Mouse (Mus musculus): ENCODE measurements around the gene Kcnj14. TPM values are rescaled to one million over a fixed set of nuclear protein-coding genes. Genes with fewer than 3 reads are reported as not detected.

Gene Kcnj14
- polyA plus RNA-seq, 1 experiment from 2014 or later: 0.86 TPM

- Histone ChIP-seq H3K27me3 (replicated peaks) (no peaks in the 10 kb centered on the region), H3K9ac (0 out of 2 replicates have a peak overlapping the region, but pooled peaks have one; percentile 8), H3K27ac (no peak overlapping the region), H3K4me1 (peaks cover 29% of the 10 kb centered on the region), H3K4me2 (replicated peaks) (peak overlapping the region; percentile 83), H3K9me3 (no peaks in the 10 kb centered on the region), H3K36me3 (peaks cover 54% of the 10 kb centered on the region), H3K4me3 (no peak overlapping the region)
- ATAC-seq (ENCODE audit: low FRiP score, low read depth): no peak
- 89% methylated on average over 22 of the region's 22 CpGs for WGBS
Measured at GRCm38 (mm10) chr7:45787642-45788041, 36.9 kb downstream of the Kcnj14 start.

GRCm38 (mm10) chr7:45786661-45787413 is 37.7 kb downstream of the Kcnj14 start:
- no peaks in the 10 kb centered on the region for H3K9me3 ChIP-seq
- H3K27me3 ChIP-seq (replicated peaks): no peaks in the 10 kb centered on the region
- H3K9ac ChIP-seq: peak overlapping the region; percentile 92
- H3K4me3 ChIP-seq: peak overlapping the region; percentile 97
- H3K27ac ChIP-seq: no peak overlapping the region; the same call in 1 of the 2 replicates
- H3K36me3 ChIP-seq: peaks cover 46% of the 10 kb centered on the region
- 8% methylated on average over 17 of the region's 17 CpGs for WGBS
- peak overlapping the region; percentile 83 for H3K4me2 ChIP-seq (replicated peaks)
- ATAC-seq (ENCODE audit: low FRiP score, low read depth): 0 out of 2 replicates have a peak, but pooled peaks have one; percentile 8
- peaks cover 29% of the 10 kb centered on the region for H3K4me1 ChIP-seq

DNA sequence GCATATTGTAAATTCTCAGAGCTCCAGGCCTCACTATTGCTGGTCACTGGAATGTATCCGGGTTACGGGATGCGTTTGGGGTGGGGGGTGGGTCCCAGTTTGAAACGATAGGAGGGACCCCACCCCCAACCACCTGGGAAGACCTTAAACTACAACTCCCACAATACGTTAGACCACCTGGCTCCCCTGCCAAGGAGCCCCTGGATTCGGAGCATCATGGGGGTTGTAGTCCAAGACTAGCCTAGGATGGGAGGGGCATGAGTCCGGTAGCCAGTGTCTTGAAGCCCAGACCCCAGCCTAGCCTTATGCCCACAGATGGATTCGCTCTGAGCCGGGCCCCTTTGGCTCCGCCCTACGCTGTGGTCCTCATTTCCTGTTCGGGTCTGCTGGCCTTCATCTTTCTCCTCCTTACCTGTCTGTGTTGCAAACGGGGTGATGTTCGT is 38.4 kb downstream of the Kcnj14 start:
- Histone ChIP-seq H3K9ac (peak overlapping the region; percentile 92), H3K4me3 (peak overlapping the region; percentile 97), H3K27ac (peak overlapping the region; percentile 90; the same call in 1 of the 2 replicates), H3K36me3 (peaks cover 39% of the 10 kb centered on the region), H3K4me2 (replicated peaks) (peak overlapping the region; percentile 83), H3K4me1 (peaks cover 29% of the 10 kb centered on the region), H3K9me3 (no peaks in the 10 kb centered on the region), H3K27me3 (replicated peaks) (no peaks in the 10 kb centered on the region)
- WGBS: under 1% methylated on average over 14 of the region's 14 CpGs
- peak; percentile 54 for ATAC-seq (ENCODE audit: low FRiP score, low read depth)

DNA sequence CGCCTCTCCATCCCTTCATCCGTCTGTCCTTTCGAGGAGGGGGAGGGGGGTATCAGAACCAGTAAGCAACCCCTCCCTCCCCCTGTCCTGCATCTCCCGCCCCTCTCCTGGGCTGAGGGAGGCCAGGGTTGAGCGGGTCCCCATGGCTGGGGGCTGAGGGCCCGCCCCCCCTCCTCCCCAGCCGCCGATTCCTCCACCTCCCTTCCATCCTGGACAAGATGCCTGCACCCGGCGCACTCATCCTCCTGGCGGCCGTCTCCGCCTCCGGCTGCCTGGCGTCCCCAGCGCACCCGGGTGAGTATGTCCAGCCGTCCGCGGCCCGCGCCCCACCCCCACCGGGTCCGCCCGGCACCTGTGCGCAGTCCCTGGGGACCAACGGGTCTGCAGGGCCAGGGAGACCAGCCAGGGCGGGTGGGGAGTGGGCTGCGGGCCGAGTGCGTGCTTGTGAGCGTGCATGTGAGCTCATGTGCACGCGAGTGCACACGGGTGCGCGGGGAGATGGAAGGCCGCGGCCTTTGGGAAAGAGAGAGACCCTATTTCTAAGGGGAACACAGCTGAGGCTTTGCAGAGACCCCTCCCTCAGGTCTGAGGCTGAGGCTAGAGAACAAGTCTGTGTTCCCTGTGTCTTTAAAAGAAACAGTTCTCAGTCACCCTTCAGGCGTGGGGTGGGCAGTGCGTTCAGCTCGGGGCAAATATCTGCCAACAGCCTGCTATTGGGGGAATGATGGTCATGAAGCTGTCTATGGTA is 39.0 kb downstream of the Kcnj14 start:
- peaks cover 29% of the 10 kb centered on the region for H3K4me1 ChIP-seq
- H3K27me3 ChIP-seq (replicated peaks): no peaks in the 10 kb centered on the region
- ATAC-seq (ENCODE audit: low FRiP score, low read depth): peak; percentile 48
- H3K4me3 ChIP-seq: peak overlapping the region; percentile 97
- peak overlapping the region; percentile 90 for H3K27ac ChIP-seq
- no peaks in the 10 kb centered on the region for H3K9me3 ChIP-seq
- peak overlapping the region; percentile 92 for H3K9ac ChIP-seq
- peak overlapping the region; percentile 83 for H3K4me2 ChIP-seq (replicated peaks)
- H3K36me3 ChIP-seq: peaks cover 33% of the 10 kb centered on the region
- under 1% methylated on average over 38 of the region's 42 CpGs for WGBS

DNA sequence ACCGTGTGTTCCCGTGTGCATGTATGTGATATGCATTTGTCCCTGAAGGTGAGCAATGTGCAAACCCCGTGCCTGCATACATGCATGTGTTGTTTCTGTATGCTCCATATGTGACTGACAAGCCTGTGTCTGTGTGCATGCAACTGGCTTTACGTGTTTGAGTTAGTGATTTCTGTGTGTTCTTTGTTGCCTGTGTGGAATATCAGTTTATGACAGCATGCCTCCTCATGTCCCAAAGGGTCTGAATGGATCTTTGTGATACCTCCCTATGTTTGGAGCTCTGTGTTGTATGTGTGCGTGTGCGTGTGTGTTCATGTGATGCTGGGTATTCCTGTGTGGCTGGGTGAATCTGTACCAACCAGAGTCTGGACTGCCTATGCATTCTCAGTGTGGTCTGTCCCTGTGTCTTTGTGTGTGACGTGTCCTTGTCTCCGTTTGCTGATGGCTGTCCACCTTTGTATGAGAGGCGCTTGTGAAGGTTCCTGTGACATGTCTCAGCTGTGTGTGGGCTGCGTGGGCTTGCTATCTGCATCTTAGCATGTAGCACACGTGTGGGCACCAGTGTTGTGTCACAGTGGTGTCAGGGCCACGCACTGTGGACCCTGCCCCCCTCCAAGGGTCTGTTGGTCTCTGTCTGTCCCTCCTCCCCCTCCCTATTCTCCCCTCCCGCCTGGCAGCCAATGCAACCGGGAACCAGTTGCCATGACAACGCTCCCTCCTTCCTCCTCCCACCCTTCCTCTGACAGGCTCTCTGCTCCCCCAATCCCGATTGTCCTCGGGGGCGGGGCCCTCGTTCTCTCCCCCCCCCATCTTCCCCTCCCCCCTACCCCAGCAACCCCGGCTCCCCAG is 39.8 kb downstream of the Kcnj14 start, which contains the start of gene Sult2b1:
Gene Sult2b1 (minus strand): TSS at position 146 of the 849 bp plus-strand sequence.
- WGBS: 21% methylated on average over 20 of the region's 20 CpGs
- Histone ChIP-seq H3K9me3 (no peaks in the 10 kb centered on the region), H3K36me3 (peaks cover 25% of the 10 kb centered on the region), H3K4me3 (peak within 1 kb of the TSS; percentile 97), H3K4me1 (peaks cover 30% of the 10 kb centered on the region), H3K27ac (peak within 1 kb of the TSS; percentile 90), H3K9ac (peak within 1 kb of the TSS; percentile 92), H3K4me2 (replicated peaks) (peak within 1 kb of the TSS; percentile 83), H3K27me3 (replicated peaks) (no peaks in the 10 kb centered on the region)
- peak; percentile 61 for ATAC-seq (ENCODE audit: low FRiP score, low read depth)

DNA sequence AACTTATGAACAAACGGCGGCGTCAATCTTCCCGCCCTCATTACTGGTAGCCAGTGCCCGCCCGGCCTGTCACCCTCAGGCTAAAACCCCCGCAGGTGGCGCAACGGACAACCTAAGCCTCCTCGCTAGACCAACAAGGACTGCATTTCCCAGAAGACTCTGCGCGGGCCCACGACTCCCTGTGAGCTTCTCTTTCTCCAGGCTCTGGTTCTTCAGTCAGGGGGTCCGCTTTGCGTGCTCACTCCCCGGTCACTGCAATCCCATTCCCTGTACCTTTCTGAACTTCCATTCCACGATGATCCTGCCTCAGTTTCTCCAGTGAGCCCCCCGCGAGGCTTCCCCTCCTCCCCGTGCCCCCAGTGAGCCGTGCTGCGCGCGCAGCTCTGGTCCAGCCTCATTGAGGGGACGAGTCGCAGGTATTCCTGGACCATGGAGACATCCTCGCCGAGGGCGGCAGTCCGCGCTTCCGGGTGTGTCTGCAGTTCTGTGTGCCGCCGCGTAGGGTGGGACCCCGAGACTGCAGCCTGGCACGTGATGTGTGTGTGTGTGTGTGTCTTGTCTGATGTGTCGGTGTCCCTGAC is 41.0 kb downstream of the Kcnj14 start, which contains the start of gene Lmtk3:
Gene Lmtk3 (plus strand): TSS at position 228 of the 581 bp plus-strand sequence.
- Histone ChIP-seq H3K4me1 (peaks cover 40% of the 10 kb centered on the region), H3K4me3 (peak within 1 kb of the TSS; percentile 97), H3K4me2 (replicated peaks) (peak within 1 kb of the TSS; percentile 83), H3K36me3 (peaks cover 13% of the 10 kb centered on the region), H3K9ac (peak within 1 kb of the TSS; percentile 92), H3K27me3 (replicated peaks) (no peaks in the 10 kb centered on the region; the same call in 1 of the 2 replicates), H3K9me3 (no peaks in the 10 kb centered on the region), H3K27ac (peak within 1 kb of the TSS; percentile 90)
- peak; percentile 38 for ATAC-seq (ENCODE audit: low FRiP score, low read depth)
- WGBS: 1% methylated on average over 38 of the region's 38 CpGs

DNA sequence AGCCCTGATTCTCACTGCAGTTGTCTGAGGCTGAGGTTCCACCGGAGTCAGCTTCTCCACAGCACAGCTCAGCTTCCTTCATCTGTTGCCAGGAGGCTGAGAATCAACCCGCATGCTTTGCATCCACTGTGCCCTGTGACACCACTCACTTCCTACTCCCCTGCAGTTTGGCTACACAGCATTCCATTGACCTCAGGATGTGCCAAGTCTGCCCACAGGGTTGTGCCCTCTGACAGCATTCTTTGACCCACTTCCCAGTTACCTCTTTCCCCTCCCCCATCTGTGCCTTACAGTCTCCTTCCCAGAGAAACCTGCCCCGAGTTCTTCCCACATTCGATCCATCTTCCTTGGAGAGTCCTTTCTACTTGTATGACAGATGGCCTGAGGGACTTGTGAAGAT is 42.3 kb downstream of the Kcnj14 start:
- Histone ChIP-seq H3K4me1 (peaks cover 34% of the 10 kb centered on the region), H3K36me3 (peaks cover under 1% of the 10 kb centered on the region; the same call in 1 of the 2 replicates), H3K9me3 (no peaks in the 10 kb centered on the region), H3K27me3 (replicated peaks) (no peaks in the 10 kb centered on the region; the same call in 1 of the 2 replicates), H3K4me3 (no peak overlapping the region), H3K4me2 (replicated peaks) (no peak overlapping the region), H3K9ac (no peak overlapping the region), H3K27ac (no peak overlapping the region)
- 83% methylated on average over 4 of the region's 4 CpGs for WGBS
- ATAC-seq (ENCODE audit: low FRiP score, low read depth): no peak

GRCm38 (mm10) chr7:45779081-45779641 is 45.4 kb downstream of the Kcnj14 start:
- 20% methylated on average over 22 of the region's 22 CpGs for WGBS
- no peak for ATAC-seq (ENCODE audit: low FRiP score, low read depth)

DNA sequence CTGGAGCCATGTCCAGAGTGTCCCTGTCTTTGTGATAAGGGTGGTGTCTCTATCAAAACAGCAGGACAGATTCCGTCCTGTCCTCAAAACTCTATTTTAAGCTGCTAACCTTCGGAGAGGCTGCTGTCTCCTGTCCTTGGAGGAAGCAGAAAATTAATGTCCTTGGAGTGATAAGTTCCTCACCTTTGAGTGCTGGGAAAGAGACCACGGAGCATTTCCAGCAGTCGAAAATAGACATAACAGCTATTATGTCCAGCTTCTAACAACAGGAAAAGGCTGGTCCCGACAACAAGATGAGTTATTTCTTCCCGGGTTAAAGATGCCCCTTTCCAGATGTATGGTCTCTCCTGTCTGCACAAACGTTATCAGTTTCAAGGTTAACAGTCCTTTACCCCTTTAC is 49.3 kb downstream of the Kcnj14 start:
- no peak overlapping the region for H3K9ac ChIP-seq
- 84% methylated on average over 7 of the region's 7 CpGs for WGBS
- no peaks in the 10 kb centered on the region for H3K9me3 ChIP-seq
- no peak overlapping the region for H3K4me2 ChIP-seq (replicated peaks)
- no peaks in the 10 kb centered on the region; the same call in 1 of the 2 replicates for H3K27me3 ChIP-seq (replicated peaks)
- H3K4me1 ChIP-seq: 0 out of 2 replicates have a peak, but pooled peaks cover 12% of the 10 kb centered on the region
- H3K36me3 ChIP-seq: no peaks in the 10 kb centered on the region
- H3K27ac ChIP-seq: no peak overlapping the region
- no peak overlapping the region for H3K4me3 ChIP-seq
- ATAC-seq (ENCODE audit: low FRiP score, low read depth): no peak

More at GRCm38 (mm10) chr7:45779081-45779641, 45.4 kb downstream of the Kcnj14 start:
- Histone ChIP-seq H3K4me2 (replicated peaks) (peak overlapping the region; percentile 39), H3K27ac (no peak overlapping the region), H3K4me1 (peaks cover 15% of the 10 kb centered on the region; the same call in 1 of the 2 replicates), H3K27me3 (replicated peaks) (no peaks in the 10 kb centered on the region; the same call in 1 of the 2 replicates), H3K9me3 (no peaks in the 10 kb centered on the region), H3K4me3 (no peak overlapping the region), H3K36me3 (no peaks in the 10 kb centered on the region), H3K9ac (no peak overlapping the region)

DNA sequence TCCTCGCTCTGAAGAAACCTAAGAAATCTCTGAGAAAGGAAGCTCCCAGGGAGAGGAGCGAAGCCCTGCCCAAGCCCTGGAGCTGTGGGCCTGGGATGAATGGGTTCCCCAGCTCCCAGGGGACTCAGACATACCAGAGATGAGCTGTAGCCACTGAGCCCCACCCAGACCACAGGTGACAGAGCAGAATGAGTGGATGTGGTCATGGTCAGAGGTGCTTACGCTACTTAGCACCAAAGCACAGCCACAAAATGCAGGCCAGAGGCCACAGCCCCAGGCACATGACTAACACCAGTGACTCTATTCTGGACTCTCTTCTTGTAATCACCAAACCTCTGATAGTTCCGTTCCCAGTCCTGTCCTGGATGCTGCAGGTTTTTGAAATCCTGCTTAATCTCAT is 53.5 kb downstream of the Kcnj14 start:
- no peaks in the 10 kb centered on the region for H3K9me3 ChIP-seq
- no peaks in the 10 kb centered on the region for H3K27me3 ChIP-seq (replicated peaks)
- no peak overlapping the region for H3K9ac ChIP-seq
- H3K36me3 ChIP-seq: no peaks in the 10 kb centered on the region
- no peaks in the 10 kb centered on the region for H3K4me1 ChIP-seq
- no peak overlapping the region for H3K27ac ChIP-seq
- no peak overlapping the region for H3K4me2 ChIP-seq (replicated peaks)
- H3K4me3 ChIP-seq: no peak overlapping the region
- ATAC-seq (ENCODE audit: low FRiP score, low read depth): no peak
- 66% methylated on average over 4 of the region's 4 CpGs for WGBS
